Mouse (Mus musculus) left cerebral cortex, postnatal 4 days (tissue): ENCODE results near the gene Kdelc2. TPM values are rescaled to one million over a fixed set of nuclear protein-coding genes. Genes with fewer than 3 reads are reported as not detected.
A peak's percentile ranks its signal among the peaks of the same experiment; 100 is the strongest.

Experiments used
- DNase-seq: peaks from one replicate; pipeline ENCODE4 v3.0.0-alpha.2; 2022
- intact Hi-C: fragments of 180-260 bp; cut with DNase I; formaldehyde crosslinking; loops from one replicate; pipeline ENCODE4 v1.15.1; 2025
- total RNA-seq, 2 experiments: library from RNA; stranded (reverse); gene quantifications; 2 replicates each; pipeline ENCODE4 v1.2.3; 2021

The Kdelc2 gene
- total RNA-seq, 2 experiments from 2014 or later: 5.7 to 6.6 TPM

DNA sequence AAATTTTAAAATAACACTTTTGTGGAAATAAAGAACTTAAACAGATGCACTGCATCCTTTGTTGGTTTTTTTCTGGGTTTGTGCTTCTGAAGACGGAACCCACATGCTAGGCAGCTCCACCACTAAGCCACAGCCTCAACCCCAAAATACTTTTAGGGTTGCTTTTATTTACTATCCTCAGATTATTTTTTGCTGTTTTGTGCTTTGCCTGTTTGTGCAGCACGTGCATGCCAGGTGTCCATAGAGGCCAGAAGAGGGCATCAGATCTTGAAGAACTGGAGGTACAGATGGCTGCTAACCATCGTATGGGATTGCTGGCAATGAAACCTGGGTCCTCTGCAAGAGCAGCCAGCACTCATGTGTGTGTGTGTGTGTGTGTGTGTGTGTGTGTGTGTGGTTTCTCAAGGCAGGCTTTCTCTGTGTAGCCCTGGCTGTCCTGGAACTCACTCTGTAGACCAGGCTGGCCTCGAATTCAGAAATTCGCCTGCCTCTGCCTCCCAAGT is 2.7 kb upstream of the Kdelc2 start:
- intact Hi-C loops: no loop called here
- DNase-seq: no peak

DNA sequence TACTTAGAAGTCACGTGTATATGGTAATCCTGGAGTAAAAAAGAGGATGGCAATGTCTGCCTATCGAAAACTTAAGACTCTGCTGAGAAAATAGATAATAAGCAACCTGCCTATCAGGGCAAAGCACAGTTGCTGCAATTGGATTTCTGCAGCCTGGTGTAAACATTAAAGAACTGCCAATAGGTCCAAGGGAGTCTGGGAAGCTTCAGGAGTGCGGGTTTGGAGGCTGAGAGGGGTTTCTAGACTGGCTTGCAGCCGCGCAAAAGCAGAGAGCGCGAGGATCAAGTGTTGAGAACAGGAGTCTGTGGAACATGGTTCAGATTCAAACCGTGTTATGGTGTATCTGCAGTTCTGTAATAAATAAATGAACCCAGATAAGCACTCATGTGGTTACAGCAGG is 1.0 kb downstream of the Kdelc2 start:
- DNase-seq: peak; percentile 24
- intact Hi-C loops: no loop called here

- intact Hi-C loops: no loop called here
Measured at GRCm38 (mm10) chr9:53387431-53387830, 3.6 kb downstream of the Kdelc2 start.

GRCm38 (mm10) chr9:53389109-53389508 is 5.3 kb downstream of the Kdelc2 start:
- DNase-seq: no peak
- intact Hi-C loops: no loop called here

More at GRCm38 (mm10) chr9:53387431-53387830, 3.6 kb downstream of the Kdelc2 start:
- no peak for DNase-seq

DNA sequence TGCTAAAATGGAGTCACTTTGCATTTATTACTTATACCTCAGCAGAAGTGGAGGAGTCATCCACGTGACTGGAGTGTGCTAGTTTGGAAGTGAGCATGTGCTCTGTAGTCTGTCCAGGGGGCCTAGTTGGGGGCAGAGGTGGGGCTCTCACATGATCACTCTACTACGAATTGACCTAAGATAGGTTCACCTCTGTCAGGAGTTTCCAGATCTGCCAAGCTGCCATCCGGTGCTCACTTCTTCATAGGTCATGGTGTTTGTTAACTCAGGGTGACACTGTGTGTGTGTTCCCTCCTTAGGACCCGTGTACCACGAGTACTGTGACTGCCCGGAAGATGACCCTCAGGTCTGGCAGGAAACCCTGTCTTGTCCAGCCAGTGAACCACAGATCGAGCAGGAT is 6.3 kb downstream of the Kdelc2 start:
- intact Hi-C loops: loop anchor here (5.0 kb wide), 1 partner anchor 133 kb away; no protein-coding TSS in a partner anchor
- no peak for DNase-seq

DNA sequence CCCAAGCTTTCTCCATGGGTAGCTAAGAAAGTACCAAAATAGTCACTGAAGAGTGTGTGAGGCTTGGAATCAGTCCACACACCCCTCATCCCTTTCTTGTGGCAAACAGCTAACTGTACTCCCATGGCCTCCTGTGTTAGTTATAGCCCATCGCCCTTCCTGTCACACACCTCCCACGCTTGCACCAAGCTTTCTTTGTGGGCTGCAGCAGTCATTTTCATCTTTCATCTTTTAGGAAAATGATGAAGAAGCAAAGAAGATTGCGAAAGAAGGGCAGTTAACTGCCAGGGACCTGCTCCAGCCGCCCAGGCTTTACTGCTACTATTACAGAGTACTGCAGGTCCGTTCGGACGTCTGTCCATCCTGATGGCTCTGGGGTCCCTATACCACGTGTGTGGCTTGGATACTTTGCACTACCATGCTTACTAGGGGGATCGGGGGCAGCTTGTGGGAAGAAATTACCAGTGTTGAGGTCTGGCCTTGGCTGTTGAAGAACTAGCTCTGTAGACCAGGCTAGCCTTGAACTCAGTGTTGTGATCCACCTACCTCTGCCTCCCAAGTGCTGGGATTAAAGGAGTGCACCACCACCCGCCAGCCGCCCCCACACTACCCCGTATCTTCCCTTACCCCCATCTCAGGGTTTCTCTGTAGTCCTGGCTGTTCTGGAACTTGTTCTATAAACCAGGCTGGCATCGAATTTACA is 14.0 kb downstream of the Kdelc2 start:
- no peak for DNase-seq
- intact Hi-C loops: no loop called here

DNA sequence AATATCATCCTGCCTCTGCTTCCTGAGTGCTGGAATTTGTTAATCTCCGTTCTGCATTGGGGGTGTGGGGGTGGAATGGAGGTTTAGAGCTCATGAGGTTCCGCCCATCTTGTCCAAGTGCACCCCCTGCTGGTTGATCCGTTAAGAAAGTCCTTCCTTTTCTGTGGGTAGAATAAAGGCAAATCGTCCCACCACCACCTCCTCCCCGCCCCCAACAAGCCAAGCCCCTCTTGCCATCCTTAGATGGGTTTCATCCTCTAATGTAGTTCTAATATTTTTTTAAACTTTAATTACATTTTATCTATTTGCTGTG is 14.5 kb downstream of the Kdelc2 start:
- intact Hi-C loops: no loop called here
- peak; percentile 65 for DNase-seq

- intact Hi-C loops: no loop called here
Measured at GRCm38 (mm10) chr9:53399537-53399936, 15.7 kb downstream of the Kdelc2 start.

DNA sequence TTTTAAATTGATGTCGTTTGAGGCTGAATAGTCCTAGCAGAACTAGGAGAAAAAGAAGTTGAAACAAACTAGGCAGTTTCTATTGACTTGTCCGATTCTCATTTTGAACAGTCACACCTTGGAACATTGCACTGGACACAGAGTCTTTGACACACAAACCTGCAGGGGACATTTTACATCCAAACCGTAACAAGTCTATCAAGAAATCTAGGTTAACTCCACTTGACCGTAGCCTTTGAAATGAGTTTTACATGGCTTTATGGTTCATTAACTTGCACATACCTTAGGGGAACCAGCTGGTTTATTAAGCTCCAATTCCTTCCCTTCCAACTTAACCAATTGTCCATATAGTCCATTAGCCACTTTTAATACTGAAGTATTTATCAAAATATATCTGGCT is 16.9 kb downstream of the Kdelc2 start:
- intact Hi-C loops: no loop called here

More at GRCm38 (mm10) chr9:53399537-53399936, 15.7 kb downstream of the Kdelc2 start:
- no peak for DNase-seq

GRCm38 (mm10) chr9:53401146-53401545 is 17.3 kb downstream of the Kdelc2 start:
- intact Hi-C loops: no loop called here
- DNase-seq: no peak

More for the DNA sequence above, 16.9 kb downstream of the Kdelc2 start:
- no peak for DNase-seq

- intact Hi-C loops: no loop called here
- DNase-seq: peak; percentile 54
Measured at GRCm38 (mm10) chr9:53402291-53402711, 18.5 kb downstream of the Kdelc2 start, which contains the start of gene 4930550C14Rik. 4930550C14Rik (plus strand) TSS chr9:53402325.

DNA sequence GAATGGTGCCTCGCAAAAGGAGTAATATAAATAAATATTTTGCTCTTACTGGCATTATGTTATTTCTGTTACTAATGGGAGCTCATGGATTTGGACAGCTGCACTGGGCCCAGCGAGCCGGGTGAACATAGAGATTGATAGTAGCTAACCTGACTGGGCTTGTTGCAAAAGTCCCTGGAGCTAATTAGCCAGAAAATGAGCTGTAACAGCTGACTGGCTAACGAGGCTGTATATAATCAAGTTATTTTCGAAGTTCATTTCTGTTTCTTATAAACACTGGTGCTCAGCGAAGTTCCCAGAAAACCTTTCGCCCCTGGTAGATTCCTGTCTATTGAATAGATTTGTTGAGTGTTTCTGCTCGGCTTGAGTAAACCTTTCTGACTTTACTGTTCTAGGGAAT is 19.2 kb downstream of the Kdelc2 start:
- intact Hi-C loops: no loop called here
- DNase-seq: peak; percentile 10

DNA sequence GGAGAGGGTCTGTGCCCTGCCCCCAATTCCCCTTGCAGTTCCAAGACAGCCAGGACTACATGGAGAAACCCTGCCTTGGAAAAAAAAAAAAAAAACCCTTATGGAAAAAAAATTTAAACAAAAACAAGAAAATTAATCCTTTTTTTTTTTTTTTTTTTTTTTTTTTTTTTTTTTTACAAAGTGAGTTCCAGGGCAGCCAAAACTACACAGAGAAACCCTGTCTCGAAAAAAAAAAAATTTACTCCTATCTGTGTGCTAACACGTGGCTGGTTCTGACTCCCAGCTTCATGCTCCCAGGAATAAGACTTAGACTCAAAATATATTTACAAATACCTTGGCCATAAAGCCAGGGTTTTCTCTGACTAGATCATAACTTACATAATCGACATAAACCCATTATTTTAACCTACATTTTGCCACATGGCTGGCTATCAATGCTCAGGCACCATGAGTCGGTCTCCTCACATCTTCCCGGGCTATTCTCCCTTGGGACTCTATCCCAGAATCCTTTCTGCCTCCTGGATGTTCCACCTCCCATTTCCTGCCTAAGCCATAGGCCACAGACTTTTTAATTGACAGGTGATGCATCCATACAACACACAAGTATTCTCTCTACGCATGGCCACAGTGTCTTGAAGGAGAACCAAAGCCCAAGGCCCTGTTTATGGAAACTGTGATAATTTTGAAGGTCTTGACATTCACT is 20.4 kb downstream of the Kdelc2 start:
- DNase-seq: no peak
- intact Hi-C loops: no loop called here

DNA sequence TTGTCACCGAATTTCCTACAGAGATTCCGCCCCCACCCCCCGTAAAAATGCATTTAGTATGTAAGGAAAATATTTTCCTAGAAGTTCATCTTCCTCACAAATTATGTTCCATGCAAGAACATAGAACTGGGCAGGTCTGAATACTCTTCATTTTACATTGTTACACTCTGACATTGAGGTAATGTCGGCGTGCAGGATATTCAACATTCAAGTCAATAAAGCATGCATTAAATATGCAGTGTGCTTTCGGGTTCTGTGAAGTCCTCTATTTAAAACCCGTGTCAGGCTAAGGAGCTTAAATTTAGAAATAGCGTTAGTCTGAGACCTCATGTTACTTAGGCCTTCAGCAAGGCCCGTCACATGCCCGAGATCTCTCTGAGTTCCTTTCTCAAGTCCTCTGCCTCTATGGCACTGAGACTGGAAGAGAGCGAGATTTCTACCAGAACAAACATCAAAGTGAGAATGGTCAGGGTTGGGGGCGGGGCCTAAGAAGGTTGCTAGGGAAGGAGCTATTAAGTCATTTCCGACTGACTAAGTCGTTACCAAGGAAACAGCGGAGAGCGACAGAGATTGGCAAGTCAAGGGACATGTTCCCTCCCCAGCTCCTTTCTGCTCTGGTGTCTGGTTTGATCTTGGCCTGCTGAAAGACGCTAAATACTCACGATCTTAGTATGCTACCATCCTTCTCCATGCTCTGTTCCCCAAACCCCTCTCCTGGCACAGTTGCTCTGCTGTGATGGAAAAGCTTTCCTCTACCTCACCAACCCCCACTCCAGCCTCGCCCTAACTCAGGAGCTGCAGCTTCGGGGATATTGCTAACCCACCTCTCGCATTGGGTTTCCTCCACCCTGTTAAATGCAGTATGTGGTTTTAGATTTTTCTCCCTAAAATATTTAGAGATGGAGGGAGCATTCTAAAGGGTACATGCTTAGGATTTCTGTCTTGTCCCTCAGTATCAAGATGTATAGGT is 21.2 kb downstream of the Kdelc2 start:
- intact Hi-C loops: no loop called here
- DNase-seq: peak; percentile 76

DNA sequence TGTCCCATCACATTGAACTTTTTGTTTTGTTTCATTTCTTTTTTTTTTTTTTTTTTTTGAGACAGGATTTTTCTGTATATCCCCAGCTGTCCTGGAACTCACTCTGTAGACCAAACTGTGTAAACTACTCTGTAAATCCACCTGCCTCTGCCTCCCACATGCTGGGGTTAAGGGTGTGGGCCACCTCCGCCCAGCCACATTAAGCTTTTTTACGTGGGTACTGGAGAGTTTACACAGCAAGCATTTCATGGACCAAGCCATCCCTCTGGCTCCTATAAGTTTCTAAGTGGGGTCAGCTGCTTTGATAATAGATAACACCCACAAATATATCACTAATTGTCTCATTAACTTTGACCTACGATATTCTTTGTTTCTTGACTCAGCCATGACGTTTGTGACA is 24.7 kb downstream of the Kdelc2 start:
- no peak for DNase-seq
- intact Hi-C loops: no loop called here

- DNase-seq: no peak
- intact Hi-C loops: no loop called here
Measured at GRCm38 (mm10) chr9:53408953-53409361, 25.1 kb downstream of the Kdelc2 start.

DNA sequence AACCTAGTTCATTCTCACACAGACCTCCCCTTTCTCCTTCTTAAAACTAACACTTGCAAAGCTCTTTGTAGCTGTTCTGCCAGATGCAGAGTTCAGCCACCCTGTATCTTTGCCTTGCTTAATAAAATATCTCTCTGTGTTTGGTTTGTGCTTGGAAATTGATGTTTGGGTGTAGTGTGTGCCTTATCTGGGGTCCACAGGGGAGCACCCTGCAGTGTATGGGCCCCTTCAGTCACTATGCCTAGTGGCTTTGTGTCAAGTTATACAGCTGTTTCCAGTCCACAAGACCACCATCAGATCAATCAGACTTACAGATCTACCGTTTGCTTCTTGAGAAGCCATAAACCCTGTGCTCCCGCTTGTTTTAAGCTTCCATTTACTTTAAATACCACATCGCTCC is 25.6 kb downstream of the Kdelc2 start:
- intact Hi-C loops: no loop called here
- DNase-seq: no peak

GRCm38 (mm10) chr9:53422133-53422896 is 38.5 kb downstream of the Kdelc2 start:
- intact Hi-C loops: no loop called here
- no peak for DNase-seq

DNA sequence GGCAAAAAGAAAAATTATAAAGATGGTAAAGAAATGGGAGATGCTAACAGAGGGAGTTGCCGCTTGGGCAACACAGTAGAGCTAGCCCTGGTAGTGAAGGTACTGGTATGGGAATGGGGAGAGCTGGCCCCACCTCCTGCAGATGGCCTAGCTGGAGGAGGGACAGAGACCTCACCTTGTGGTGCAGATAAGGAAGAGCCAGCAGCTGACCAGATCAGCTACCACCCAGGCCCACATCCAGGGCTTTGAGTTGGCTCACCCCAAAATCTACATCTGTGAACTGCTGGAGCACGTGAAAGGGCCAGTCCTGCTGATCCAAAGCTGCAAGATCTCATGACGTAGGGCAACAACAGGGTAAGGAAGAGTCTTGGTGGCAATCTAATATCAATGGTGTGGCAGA is 42.9 kb downstream of the Kdelc2 start:
- DNase-seq: no peak
- intact Hi-C loops: no loop called here

- intact Hi-C loops: no loop called here
- DNase-seq: no peak
Measured at GRCm38 (mm10) chr9:53427638-53428037, 43.8 kb downstream of the Kdelc2 start.
